Mouse (Mus musculus): ENCODE data around the gene 4931422A03Rik. TPM values are rescaled to one million over a fixed set of nuclear protein-coding genes. Genes with fewer than 3 reads are reported as not detected.

Gene 4931422A03Rik
- polyA plus RNA-seq, 1 experiment from 2014 or later: 2.0 TPM

DNA sequence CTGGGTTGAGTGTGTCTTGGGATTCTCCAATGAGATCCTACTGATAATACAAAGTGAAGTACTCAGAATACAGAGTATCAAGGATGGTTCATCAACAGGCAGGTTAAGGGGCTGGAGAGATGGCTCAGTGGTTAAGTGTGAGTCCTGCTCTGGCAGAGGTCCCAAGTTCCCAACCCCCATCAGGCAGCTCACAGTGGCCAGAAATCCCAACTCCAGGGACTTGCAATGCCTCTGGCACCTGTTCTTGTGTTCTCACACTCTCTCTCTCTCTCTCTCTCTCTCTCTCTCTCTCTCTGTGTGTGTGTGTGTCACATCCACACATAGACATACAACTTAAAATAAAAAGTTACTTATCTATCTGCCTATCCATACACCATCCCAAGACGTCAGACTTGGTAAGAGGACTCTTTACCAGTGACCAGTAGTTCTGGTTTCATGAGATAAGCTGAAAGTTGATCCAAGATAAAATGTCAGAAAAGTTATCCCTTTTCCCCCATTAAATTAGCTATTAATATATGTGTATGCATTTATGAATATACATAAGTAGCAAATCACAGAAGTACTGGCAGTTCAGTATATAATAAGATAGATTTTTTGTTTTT is 16.4 kb upstream of the 4931422A03Rik start:
- H3K4me1 ChIP-seq (ENCODE audit: insufficient read depth, low read length): no peaks in the 10 kb centered on the region
- H3K9me3 ChIP-seq (ENCODE audit: low read length): no peaks in the 10 kb centered on the region
- H3K36me3 ChIP-seq (ENCODE audit: insufficient read depth, low read length): peaks cover 25% of the 10 kb centered on the region
- WGBS: 67% methylated on average over 1 of the region's 1 CpGs
- H3K4me3 ChIP-seq (ENCODE audit: low read length): no peak overlapping the region
- H3K27ac ChIP-seq (ENCODE audit: low read length): no peak overlapping the region
- ATAC-seq (ENCODE audit: low FRiP score, low TSS enrichment): no peak
- H3K4me2 ChIP-seq (replicated peaks; ENCODE audit: low read depth, low read length): no peak overlapping the region
- no peaks in the 10 kb centered on the region for H3K27me3 ChIP-seq (ENCODE audit: insufficient read depth, low read length)
- no peak overlapping the region for H3K9ac ChIP-seq (replicated peaks; ENCODE audit: low read length)

DNA sequence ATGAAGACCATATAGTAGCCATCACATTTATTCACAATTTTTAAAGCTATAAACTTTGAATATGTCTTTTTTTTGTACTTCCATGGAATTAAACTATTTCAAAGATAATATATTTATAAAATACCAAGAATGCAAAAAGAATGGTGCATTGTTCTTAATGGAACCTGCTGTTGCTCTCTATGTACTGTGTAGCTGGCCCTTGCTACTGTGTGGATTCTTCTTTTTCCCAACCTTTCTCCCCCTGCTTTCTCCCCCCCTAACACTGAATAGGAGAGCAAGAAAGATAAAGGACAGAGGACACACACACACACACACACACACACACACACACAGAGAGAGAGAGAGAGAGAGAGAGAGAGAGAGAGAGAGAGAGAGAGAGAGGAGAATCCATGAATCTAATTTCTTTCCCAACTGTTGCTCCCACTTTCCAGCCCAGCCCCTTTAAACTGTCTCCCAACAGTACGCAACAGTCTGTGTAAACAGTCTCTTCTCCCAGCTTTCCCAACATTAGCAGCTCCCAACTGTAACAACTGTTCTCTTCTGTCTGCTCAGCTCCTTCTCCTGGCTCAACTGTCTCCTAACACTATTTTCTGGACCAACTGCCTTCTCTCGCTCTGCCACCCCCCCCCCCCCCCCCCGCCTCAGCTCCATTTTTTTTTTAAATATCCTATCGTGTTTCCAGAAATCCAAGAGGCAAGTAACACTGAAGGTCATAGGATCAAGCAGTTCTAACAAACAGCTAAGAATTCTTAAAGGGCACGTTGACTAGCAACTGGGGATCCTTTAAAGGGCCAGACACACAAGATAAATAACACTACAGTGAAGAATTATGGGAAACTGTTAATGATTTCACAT is 15.7 kb upstream of the 4931422A03Rik start:
- WGBS: 23% methylated on average over 5 of the region's 5 CpGs
- no peak overlapping the region for H3K27ac ChIP-seq (ENCODE audit: low read length)
- no peak overlapping the region for H3K4me2 ChIP-seq (replicated peaks; ENCODE audit: low read depth, low read length)
- H3K4me3 ChIP-seq (ENCODE audit: low read length): no peak overlapping the region
- no peaks in the 10 kb centered on the region for H3K27me3 ChIP-seq (ENCODE audit: insufficient read depth, low read length)
- ATAC-seq (ENCODE audit: low FRiP score, low TSS enrichment): no peak
- no peaks in the 10 kb centered on the region for H3K9me3 ChIP-seq (ENCODE audit: low read length)
- H3K9ac ChIP-seq (replicated peaks; ENCODE audit: low read length): no peak overlapping the region
- peaks cover 25% of the 10 kb centered on the region for H3K36me3 ChIP-seq (ENCODE audit: insufficient read depth, low read length)
- no peaks in the 10 kb centered on the region for H3K4me1 ChIP-seq (ENCODE audit: insufficient read depth, low read length)

DNA sequence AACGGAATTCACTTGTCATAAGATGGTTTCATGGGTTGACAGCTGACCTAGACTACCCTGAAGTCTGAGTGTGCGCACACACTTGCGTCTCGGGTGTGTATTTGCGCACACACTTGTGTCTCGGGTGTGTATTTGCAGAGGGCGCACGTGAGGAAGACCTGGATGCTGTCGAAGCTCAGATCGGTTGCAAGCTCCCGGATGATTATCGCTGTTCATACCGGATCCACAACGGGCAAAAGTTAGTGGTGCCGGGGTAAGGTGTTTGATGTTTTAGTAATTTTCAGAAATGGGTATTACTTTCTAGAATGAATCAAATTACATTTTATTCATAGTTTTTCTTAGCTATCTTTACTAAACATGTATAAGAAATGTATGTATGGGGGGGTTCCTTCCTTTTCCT is 14.6 kb upstream of the 4931422A03Rik start:
- WGBS: 95% methylated on average over 15 of the region's 15 CpGs
- H3K27ac ChIP-seq (ENCODE audit: low read length): no peak overlapping the region
- H3K36me3 ChIP-seq (ENCODE audit: insufficient read depth, low read length): peaks cover 22% of the 10 kb centered on the region
- no peak overlapping the region for H3K4me3 ChIP-seq (ENCODE audit: low read length)
- no peaks in the 10 kb centered on the region for H3K9me3 ChIP-seq (ENCODE audit: low read length)
- H3K4me1 ChIP-seq (ENCODE audit: insufficient read depth, low read length): no peaks in the 10 kb centered on the region
- no peaks in the 10 kb centered on the region for H3K27me3 ChIP-seq (ENCODE audit: insufficient read depth, low read length)
- no peak overlapping the region for H3K9ac ChIP-seq (replicated peaks; ENCODE audit: low read length)
- H3K4me2 ChIP-seq (replicated peaks; ENCODE audit: low read depth, low read length): no peak overlapping the region
- ATAC-seq (ENCODE audit: low FRiP score, low TSS enrichment): no peak

DNA sequence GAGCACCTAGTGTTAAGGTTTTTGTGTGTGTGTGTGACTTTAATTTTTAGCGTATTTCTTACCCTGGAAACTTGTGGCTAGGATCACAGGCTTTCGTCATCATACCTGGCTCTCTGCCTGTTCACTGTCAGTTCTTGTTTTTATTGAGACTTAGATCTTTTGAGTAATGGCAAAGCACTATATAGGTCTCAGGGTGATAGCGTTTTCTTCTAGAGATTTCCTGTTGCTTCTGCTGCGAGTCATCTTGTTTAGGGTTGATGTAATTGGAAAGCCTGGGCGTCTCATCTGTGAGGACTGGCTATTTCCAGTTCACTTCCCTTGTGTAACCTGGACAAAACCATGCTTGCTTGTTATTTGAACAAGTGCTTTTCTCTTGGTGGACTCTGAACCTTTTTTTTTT is 13.5 kb upstream of the 4931422A03Rik start:
- H3K27me3 ChIP-seq (ENCODE audit: insufficient read depth, low read length): no peaks in the 10 kb centered on the region
- no peaks in the 10 kb centered on the region for H3K9me3 ChIP-seq (ENCODE audit: low read length)
- H3K27ac ChIP-seq (ENCODE audit: low read length): no peak overlapping the region
- peaks cover 29% of the 10 kb centered on the region for H3K36me3 ChIP-seq (ENCODE audit: insufficient read depth, low read length)
- ATAC-seq (ENCODE audit: low FRiP score, low TSS enrichment): no peak
- H3K4me1 ChIP-seq (ENCODE audit: insufficient read depth, low read length): no peaks in the 10 kb centered on the region
- 45% methylated on average over 5 of the region's 5 CpGs for WGBS
- no peak overlapping the region for H3K9ac ChIP-seq (replicated peaks; ENCODE audit: low read length)
- H3K4me3 ChIP-seq (ENCODE audit: low read length): no peak overlapping the region
- H3K4me2 ChIP-seq (replicated peaks; ENCODE audit: low read depth, low read length): no peak overlapping the region

DNA sequence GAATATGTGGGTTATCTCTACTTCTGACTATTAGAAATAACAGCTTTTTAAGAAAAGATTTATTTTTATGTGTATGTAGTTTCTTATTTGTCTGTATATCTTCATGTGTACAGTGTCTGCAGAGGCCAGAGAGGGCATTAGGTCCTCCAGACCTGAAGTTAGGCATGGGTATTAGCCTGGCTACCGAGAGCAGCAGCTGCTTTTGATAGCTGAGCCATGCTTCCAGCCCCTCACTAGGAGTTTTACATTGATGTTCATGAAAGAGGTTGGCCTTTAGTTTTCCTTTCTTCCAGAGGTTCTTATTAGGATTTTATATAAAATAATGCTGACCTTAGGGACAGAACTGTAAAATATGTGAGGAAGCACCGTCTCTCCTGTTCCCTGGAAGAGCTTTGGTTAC is 10.1 kb upstream of the 4931422A03Rik start:
- no peak for ATAC-seq (ENCODE audit: low FRiP score, low TSS enrichment)
- Histone ChIP-seq H3K4me2 (replicated peaks; ENCODE audit: low read depth, low read length) (no peak overlapping the region), H3K27ac (ENCODE audit: low read length) (no peak overlapping the region), H3K4me1 (ENCODE audit: insufficient read depth, low read length) (no peaks in the 10 kb centered on the region), H3K9me3 (ENCODE audit: low read length) (no peaks in the 10 kb centered on the region), H3K27me3 (ENCODE audit: insufficient read depth, low read length) (no peaks in the 10 kb centered on the region), H3K4me3 (ENCODE audit: low read length) (no peak overlapping the region), H3K9ac (replicated peaks; ENCODE audit: low read length) (no peak overlapping the region), H3K36me3 (ENCODE audit: insufficient read depth, low read length) (peaks cover 35% of the 10 kb centered on the region)
- 77% methylated on average over 2 of the region's 2 CpGs for WGBS

DNA sequence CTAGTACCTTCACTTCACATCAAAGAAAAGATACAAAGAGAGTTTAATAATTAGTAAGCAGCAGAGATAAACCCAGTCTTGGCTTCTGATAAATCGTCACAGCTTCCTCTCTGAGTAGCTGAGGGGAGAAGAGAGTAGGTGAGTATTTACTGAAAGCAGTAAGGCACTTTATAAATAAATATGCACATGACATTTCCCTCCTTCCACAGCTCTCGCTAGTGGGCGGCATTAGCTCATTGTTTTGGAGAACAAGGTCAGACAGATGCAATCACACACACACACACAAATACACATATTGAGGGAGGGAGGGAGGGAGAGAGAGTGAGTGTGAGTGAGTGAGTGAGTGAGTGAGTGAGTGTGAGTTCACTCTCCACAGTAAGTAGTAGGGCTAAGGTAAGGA is 8.2 kb upstream of the 4931422A03Rik start:
- Histone ChIP-seq H3K27me3 (ENCODE audit: insufficient read depth, low read length) (no peaks in the 10 kb centered on the region), H3K4me1 (ENCODE audit: insufficient read depth, low read length) (no peaks in the 10 kb centered on the region), H3K36me3 (ENCODE audit: insufficient read depth, low read length) (peaks cover 40% of the 10 kb centered on the region), H3K9me3 (ENCODE audit: low read length) (no peaks in the 10 kb centered on the region), H3K4me2 (replicated peaks; ENCODE audit: low read depth, low read length) (no peak overlapping the region), H3K9ac (replicated peaks; ENCODE audit: low read length) (no peak overlapping the region), H3K4me3 (ENCODE audit: low read length) (no peak overlapping the region), H3K27ac (ENCODE audit: low read length) (no peak overlapping the region)
- 84% methylated on average over 3 of the region's 3 CpGs for WGBS
- ATAC-seq (ENCODE audit: low FRiP score, low TSS enrichment): no peak

DNA sequence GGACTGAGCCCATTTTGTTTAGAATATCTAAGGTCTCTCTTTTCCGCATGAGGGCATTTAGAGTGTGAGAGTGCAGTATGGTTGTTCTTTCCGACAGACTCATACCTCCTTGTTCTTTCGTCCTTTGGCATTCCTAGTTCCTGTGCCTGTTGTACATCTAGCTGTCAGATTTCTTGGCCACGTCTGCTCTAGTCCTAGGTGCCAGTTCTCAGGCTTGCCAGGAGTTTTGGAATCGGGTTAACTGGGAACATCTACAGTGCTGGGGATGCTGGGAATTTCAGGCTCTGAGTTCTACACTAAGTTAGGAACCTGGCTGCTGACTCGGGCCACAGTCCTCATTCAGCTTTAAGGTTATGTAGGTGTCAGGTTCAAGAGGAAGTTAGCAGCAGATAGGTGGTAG is 7.4 kb upstream of the 4931422A03Rik start:
- Histone ChIP-seq H3K4me2 (replicated peaks; ENCODE audit: low read depth, low read length) (no peak overlapping the region), H3K9me3 (ENCODE audit: low read length) (no peaks in the 10 kb centered on the region), H3K27me3 (ENCODE audit: insufficient read depth, low read length) (no peaks in the 10 kb centered on the region), H3K4me3 (ENCODE audit: low read length) (no peak overlapping the region), H3K36me3 (ENCODE audit: insufficient read depth, low read length) (peaks cover 39% of the 10 kb centered on the region), H3K27ac (ENCODE audit: low read length) (no peak overlapping the region), H3K4me1 (ENCODE audit: insufficient read depth, low read length) (no peaks in the 10 kb centered on the region), H3K9ac (replicated peaks; ENCODE audit: low read length) (no peak overlapping the region)
- 92% methylated on average over 6 of the region's 6 CpGs for WGBS
- no peak for ATAC-seq (ENCODE audit: low FRiP score, low TSS enrichment)

DNA sequence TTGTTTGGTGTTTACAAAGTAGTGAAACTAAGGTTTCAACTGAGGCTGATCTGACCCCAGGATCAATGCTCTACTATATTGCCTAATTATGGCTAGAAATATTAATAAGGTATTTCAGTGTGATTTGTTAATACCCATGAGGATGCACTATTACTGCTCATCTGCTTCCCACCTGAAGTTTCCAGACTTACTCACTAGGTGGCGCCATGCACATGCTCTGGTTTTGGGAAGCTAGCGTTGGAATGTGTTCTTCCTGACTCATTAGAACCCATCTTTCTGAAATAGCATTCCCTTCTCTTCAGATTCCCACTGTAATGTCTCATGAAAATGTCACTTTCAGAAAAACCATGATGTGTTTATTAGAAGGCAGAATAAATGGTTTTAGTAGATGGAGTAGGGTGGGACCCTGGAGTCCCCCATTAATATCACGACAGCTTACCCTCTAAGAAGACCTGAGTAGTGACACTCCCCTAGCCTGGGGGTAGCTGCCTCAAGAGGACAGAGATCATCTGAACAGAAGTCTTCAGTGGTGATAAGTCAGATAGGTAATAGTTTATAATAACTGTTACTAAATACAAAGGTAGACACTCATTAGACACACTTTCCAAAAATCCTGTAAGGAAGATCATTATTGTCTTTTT is 6.8 kb upstream of the 4931422A03Rik start:
- no peak overlapping the region for H3K27ac ChIP-seq (ENCODE audit: low read length)
- no peak overlapping the region for H3K4me3 ChIP-seq (ENCODE audit: low read length)
- ATAC-seq (ENCODE audit: low FRiP score, low TSS enrichment): 0 out of 2 replicates have a peak, but pooled peaks have one; percentile 46
- 29% methylated on average over 3 of the region's 3 CpGs for WGBS
- H3K4me1 ChIP-seq (ENCODE audit: insufficient read depth, low read length): peaks cover under 1% of the 10 kb centered on the region; the same call in 1 of the 2 replicates
- no peak overlapping the region for H3K9ac ChIP-seq (replicated peaks; ENCODE audit: low read length)
- H3K36me3 ChIP-seq (ENCODE audit: insufficient read depth, low read length): peaks cover 35% of the 10 kb centered on the region
- H3K9me3 ChIP-seq (ENCODE audit: low read length): no peaks in the 10 kb centered on the region
- H3K4me2 ChIP-seq (replicated peaks; ENCODE audit: low read depth, low read length): no peak overlapping the region
- H3K27me3 ChIP-seq (ENCODE audit: insufficient read depth, low read length): no peaks in the 10 kb centered on the region

DNA sequence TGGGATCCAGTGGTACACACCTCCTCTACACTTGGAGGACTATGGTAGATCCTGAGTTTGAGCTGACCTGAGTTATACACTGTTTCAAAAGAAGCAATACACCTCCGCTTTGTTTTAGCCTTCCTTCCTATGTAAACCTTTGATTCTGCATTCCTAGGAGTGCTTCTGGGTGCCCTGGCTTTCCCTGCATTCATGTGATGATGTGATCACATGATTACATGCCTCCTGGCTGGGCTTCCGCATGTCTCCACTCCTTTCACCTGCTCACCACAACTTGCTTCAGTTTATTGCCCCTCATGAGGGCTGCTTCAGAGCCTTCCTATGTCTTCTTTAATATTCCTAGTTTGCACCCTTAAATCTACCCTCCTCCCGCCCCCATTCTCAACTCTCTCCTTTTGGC is 3.9 kb upstream of the 4931422A03Rik start:
- H3K4me3 ChIP-seq (ENCODE audit: low read length): no peak overlapping the region
- H3K36me3 ChIP-seq (ENCODE audit: insufficient read depth, low read length): peaks cover 28% of the 10 kb centered on the region
- H3K9ac ChIP-seq (replicated peaks; ENCODE audit: low read length): no peak overlapping the region
- peaks cover 20% of the 10 kb centered on the region; the same call in 1 of the 2 replicates for H3K4me1 ChIP-seq (ENCODE audit: insufficient read depth, low read length)
- WGBS: 82% methylated on average over 3 of the region's 3 CpGs
- no peaks in the 10 kb centered on the region for H3K27me3 ChIP-seq (ENCODE audit: insufficient read depth, low read length)
- H3K27ac ChIP-seq (ENCODE audit: low read length): no peak overlapping the region
- ATAC-seq (ENCODE audit: low FRiP score, low TSS enrichment): no peak
- H3K9me3 ChIP-seq (ENCODE audit: low read length): no peaks in the 10 kb centered on the region
- H3K4me2 ChIP-seq (replicated peaks; ENCODE audit: low read depth, low read length): no peak overlapping the region

DNA sequence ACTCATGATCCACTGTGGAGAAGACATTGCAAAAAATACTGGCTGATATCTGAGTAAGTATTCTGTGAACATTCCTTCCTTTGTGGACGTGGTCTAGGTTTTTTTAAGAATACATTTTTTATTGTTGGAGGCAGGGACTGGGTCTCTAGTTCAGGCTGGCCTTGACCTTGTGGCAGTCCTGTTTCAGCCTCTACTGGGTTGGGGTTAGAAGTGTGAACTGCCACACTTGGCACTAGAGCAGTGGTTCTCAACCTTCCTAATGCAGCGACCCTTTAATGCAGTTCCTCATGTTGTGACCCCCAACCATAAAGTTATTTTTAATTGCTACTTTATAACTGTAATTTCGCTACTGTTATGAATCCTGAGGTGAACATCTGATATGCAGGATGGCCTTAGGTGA is 2.2 kb upstream of the 4931422A03Rik start:
- Histone ChIP-seq H3K4me2 (replicated peaks; ENCODE audit: low read depth, low read length) (no peak overlapping the region), H3K27ac (ENCODE audit: low read length) (no peak overlapping the region), H3K4me3 (ENCODE audit: low read length) (no peak overlapping the region), H3K9me3 (ENCODE audit: low read length) (no peaks in the 10 kb centered on the region), H3K4me1 (ENCODE audit: insufficient read depth, low read length) (peaks cover 20% of the 10 kb centered on the region; the same call in 1 of the 2 replicates), H3K9ac (replicated peaks; ENCODE audit: low read length) (no peak overlapping the region), H3K27me3 (ENCODE audit: insufficient read depth, low read length) (no peaks in the 10 kb centered on the region), H3K36me3 (ENCODE audit: insufficient read depth, low read length) (peaks cover 16% of the 10 kb centered on the region)
- ATAC-seq (ENCODE audit: low FRiP score, low TSS enrichment): no peak
- 76% methylated on average over 3 of the region's 3 CpGs for WGBS
